Mouse (Mus musculus) layer of hippocampus, adult 8-10 months (tissue): ENCODE results near the gene Naa15. TPM values are rescaled to one million over a fixed set of nuclear protein-coding genes. Genes with fewer than 3 reads are reported as not detected.

ENCODE experiments used
- DNase-seq, 2 experiments: peaks; one replicate each; pipeline ENCODE4 v3.0.0; 2022; ENCODE audit warnings: low spot score in 2 of 2
- total RNA-seq, 4 experiments: library from RNA; stranded (reverse); gene quantifications; 2 replicates each; pipeline ENCODE4 v1.2.4; 2022

Naa15 gene
- total RNA-seq, 4 experiments from 2014 or later = 42.6 to 61.4 (median 53.8) TPM

GRCm38 (mm10) chr3:51510903-51511302 lies 96.0 kb downstream of the Naa15 start:
- DNase-seq = peak; percentile 61 to 86

GRCm38 (mm10) chr3:51511983-51512382 lies 97.0 kb downstream of the Naa15 start:
- DNase-seq = no peak

- no peak for DNase-seq
These were observed 102.5 kb downstream of the Naa15 start for GRCm38 (mm10) chr3:51517467-51517866.

GRCm38 (mm10) chr3:51517878-51518762 lies 103.2 kb downstream of the Naa15 start:
- no peak for DNase-seq

- no peak for DNase-seq
These were observed 103.8 kb downstream of the Naa15 start for GRCm38 (mm10) chr3:51518763-51519121.

GRCm38 (mm10) chr3:51521262-51521661 lies 106.3 kb downstream of the Naa15 start:
- no peak for DNase-seq

- DNase-seq = no peak
These were observed 110.3 kb downstream of the Naa15 start for GRCm38 (mm10) chr3:51525186-51525785.

Other genes starting within 250 kb of the Naa15 start
- 10 to 100 TPM; 51.9 to 55.4 (median 52.9) TPM for gene Noct, start 190.7 kb upstream of the Naa15 start, total RNA-seq
- gene Elf2, start 74.5 kb upstream of the Naa15 start, total RNA-seq = 10 to 100 TPM; 57.6 to 62.4 (median 60.1) TPM
- under 1 TPM in 3 of 4 experiments, not detected in 1; 0.27 to 0.72 (median 0.55) TPM for gene Mgarp, start 18.4 kb upstream of the Naa15 start, total RNA-seq
- gene Ndufc1, start 6.2 kb upstream of the Naa15 start, total RNA-seq = 100 to 1,000 TPM; 257 to 292 (median 267) TPM
- 10 to 100 TPM; 24.5 to 29.2 (median 25.0) TPM for gene Rab33b, start 68.8 kb downstream of the Naa15 start, total RNA-seq
- 100 to 1,000 TPM; 108 to 152 (median 132) TPM for gene Setd7, start 145.7 kb downstream of the Naa15 start, total RNA-seq
- 1 to 10 TPM in 1 of 4 experiments, under 1 TPM in 1, not detected in 2; 0.61 to 1.4 TPM for gene Mgst2, start 245.2 kb downstream of the Naa15 start, total RNA-seq